In genomic region chr2:130451727-130452090, GRCm38 (mm10) we compare ENCODE assay signal across 8 mouse cellular contexts. TPM values are rescaled to one million over a fixed set of nuclear protein-coding genes. Genes with fewer than 3 reads are reported as not detected.
DNase-seq lines count a peak whose midpoint lies in the region; ATAC-seq lines count a peak whose summit lies in the region.

No protein-coding gene starts in this region.

- peak overlapping the region; percentile 70; the same call in 1 of the 2 replicates for H3K4me2 ChIP-seq in lung, embryonic 16.5 days (ENCODE audit: low read depth, low read length)
- peak overlapping the region; percentile 78 for H3K4me2 ChIP-seq in limb, embryonic 13.5 days (replicated peaks)
- peak overlapping the region; percentile 93; the same call in 1 of the 2 replicates for H3K4me2 ChIP-seq in stomach, embryonic 15.5 days

- no peak overlapping the region for H3K9ac ChIP-seq in lung, embryonic 16.5 days (ENCODE audit: low read length)
- peak overlapping the region; percentile 92 for H3K9ac ChIP-seq in limb, embryonic 13.5 days
- H3K9ac ChIP-seq in stomach, embryonic 15.5 days: no peak overlapping the region

- H3K9me3 ChIP-seq in lung, embryonic 16.5 days (ENCODE audit: control insufficient read depth, low read length): no peaks in the 10 kb centered on the region
- H3K9me3 ChIP-seq in limb, embryonic 13.5 days: no peaks in the 10 kb centered on the region
- no peaks in the 10 kb centered on the region for H3K9me3 ChIP-seq in stomach, embryonic 15.5 days

- ATAC-seq in lung, embryonic 16.5 days (ENCODE audit: low read depth): no peak
- ATAC-seq in limb, embryonic 13.5 days (ENCODE audit: low FRiP score, low read depth): no peak
- no peak for ATAC-seq in stomach, embryonic 15.5 days (ENCODE audit: insufficient read depth, low FRiP score, low read depth)

- 62% methylated on average over 3 of the region's 3 CpGs for WGBS in lung, embryonic 16.5 days
- WGBS in limb, embryonic 13.5 days: 65% methylated on average over 3 of the region's 3 CpGs
- 60% methylated on average over 3 of the region's 3 CpGs for WGBS in stomach, embryonic 15.5 days

- DNase-seq in cerebellum, adult 8-10 months: peak; percentile 14
- DNase-seq in cerebellum, postnatal 4 days (ENCODE audit: low spot score in 2 of 2): no peak
- DNase-seq in lung, postnatal 4 days: no peak
- no peak for DNase-seq in urinary bladder, postnatal 14 days (ENCODE audit: low spot score)
- DNase-seq in B cell, adult 2 months: no peak

- H3K36me3 ChIP-seq in lung, embryonic 16.5 days (ENCODE audit: control insufficient read depth, insufficient read depth, low read length): no peaks in the 10 kb centered on the region
- no peaks in the 10 kb centered on the region for H3K36me3 ChIP-seq in limb, embryonic 13.5 days
- no peaks in the 10 kb centered on the region for H3K36me3 ChIP-seq in stomach, embryonic 15.5 days

- peaks cover 6% of the 10 kb centered on the region for H3K27me3 ChIP-seq in lung, embryonic 16.5 days (ENCODE audit: control insufficient read depth, insufficient read depth, low read depth, low read length)
- H3K27me3 ChIP-seq in limb, embryonic 13.5 days: peaks cover 12% of the 10 kb centered on the region
- H3K27me3 ChIP-seq in stomach, embryonic 15.5 days (replicated peaks): no peaks in the 10 kb centered on the region

- no peak overlapping the region for H3K4me3 ChIP-seq in lung, embryonic 16.5 days (ENCODE audit: low read length)
- H3K4me3 ChIP-seq in limb, embryonic 13.5 days: peak overlapping the region; percentile 87
- no peak overlapping the region for H3K4me3 ChIP-seq in stomach, embryonic 15.5 days (replicated peaks)

- H3K4me1 ChIP-seq in lung, embryonic 16.5 days (replicated peaks; ENCODE audit: control insufficient read depth, insufficient read depth, low read length): peaks cover 15% of the 10 kb centered on the region; the same call in 1 of the 2 replicates
- H3K4me1 ChIP-seq in limb, embryonic 13.5 days: peaks cover 29% of the 10 kb centered on the region
- peaks cover 11% of the 10 kb centered on the region; the same call in 1 of the 2 replicates for H3K4me1 ChIP-seq in stomach, embryonic 15.5 days

- H3K27ac ChIP-seq in lung, embryonic 16.5 days (ENCODE audit: low read length): no peak overlapping the region
- H3K27ac ChIP-seq in limb, embryonic 13.5 days: no peak overlapping the region
- no peak overlapping the region for H3K27ac ChIP-seq in stomach, embryonic 15.5 days

RNA-seq across cellular contexts. Expression of gene Ptpra, which starts 1.6 kb away (rescaled TPM):
- polyA plus RNA-seq in lung, embryonic 16.5 days (2015; fragmentation: Nextera tagmentation; extraction: Ambion mirVana): 68.0 and 68.3 TPM in 2 replicates
- polyA plus RNA-seq in limb, embryonic 13.5 days (2015; fragmentation: Nextera tagmentation; extraction: Ambion mirVana): 104 and 105 TPM in 2 replicates
- 85.2 and 88.2 TPM in 2 replicates for polyA plus RNA-seq in stomach, embryonic 15.5 days (2015; fragmentation: Nextera tagmentation; extraction: Ambion mirVana)

RNA-seq across cellular contexts. Expression of gene Pced1a, which starts 27.2 kb away (rescaled TPM):
- 14.4 TPM in 2 replicates for polyA plus RNA-seq in lung, embryonic 16.5 days (2015; fragmentation: Nextera tagmentation; extraction: Ambion mirVana)
- polyA plus RNA-seq in limb, embryonic 13.5 days (2015; fragmentation: Nextera tagmentation; extraction: Ambion mirVana): 16.1 and 16.4 TPM in 2 replicates
- 11.1 and 14.0 TPM in 2 replicates for polyA plus RNA-seq in stomach, embryonic 15.5 days (2015; fragmentation: Nextera tagmentation; extraction: Ambion mirVana)

RNA-seq across cellular contexts. Expression of gene Vps16, which starts 27.6 kb away (rescaled TPM):
- polyA plus RNA-seq in lung, embryonic 16.5 days (2015; fragmentation: Nextera tagmentation; extraction: Ambion mirVana): 84.3 and 84.5 TPM in 2 replicates
- 113 and 122 TPM in 2 replicates for polyA plus RNA-seq in limb, embryonic 13.5 days (2015; fragmentation: Nextera tagmentation; extraction: Ambion mirVana)
- polyA plus RNA-seq in stomach, embryonic 15.5 days (2015; fragmentation: Nextera tagmentation; extraction: Ambion mirVana): 78.8 and 88.6 TPM in 2 replicates

RNA-seq across cellular contexts. Expression of gene Tmem239, which starts 45.4 kb away (rescaled TPM):
- not detected in 2 replicates for polyA plus RNA-seq in lung, embryonic 16.5 days (2015; fragmentation: Nextera tagmentation; extraction: Ambion mirVana)
- polyA plus RNA-seq in limb, embryonic 13.5 days (2015; fragmentation: Nextera tagmentation; extraction: Ambion mirVana): not detected in 2 replicates
- 0.10 TPM in 1 of 2 replicates, not detected in the other for polyA plus RNA-seq in stomach, embryonic 15.5 days (2015; fragmentation: Nextera tagmentation; extraction: Ambion mirVana)

RNA-seq across cellular contexts. Expression of gene 1700020A23Rik, which starts 46.6 kb away (rescaled TPM):
- 0.31 TPM in 1 of 2 replicates, not detected in the other for polyA plus RNA-seq in lung, embryonic 16.5 days (2015; fragmentation: Nextera tagmentation; extraction: Ambion mirVana)
- not detected in 2 replicates for polyA plus RNA-seq in limb, embryonic 13.5 days (2015; fragmentation: Nextera tagmentation; extraction: Ambion mirVana)
- not detected in 2 replicates for polyA plus RNA-seq in stomach, embryonic 15.5 days (2015; fragmentation: Nextera tagmentation; extraction: Ambion mirVana)
